Mouse (Mus musculus) CH12.LX (cell line): ENCODE results near the gene Ube2b.
A peak's percentile ranks its signal among the peaks of the same experiment; 100 is the strongest.

Source experiments
- CHD1 ChIP-seq: IDR thresholded peaks from 2 replicates; pipeline ENCODE4 v1.6.1; 2012; ENCODE audit warnings: low read depth, low read length, improper control_type of control experiment, inconsistent platforms
- CTCF ChIP-seq, 2 experiments: IDR thresholded peaks in 1 of 2; conservative IDR thresholded peaks in 1 of 2; 2 replicates each; pipeline ENCODE4 v1.5.1; 2011 to 2012; ENCODE audit warnings: low read depth in 2 of 2, low read length in 2 of 2, improper control_type of control experiment in 1 of 2, inconsistent platforms in 1 of 2, mild to moderate bottlenecking in 1 of 2, moderate library complexity in 1 of 2
- POLR2A ChIP-seq: IDR thresholded peaks from 2 replicates; pipeline ENCODE4 v1.6.1; 2011; ENCODE audit warnings: low read depth, mild to moderate bottlenecking, improper control_type of control experiment, low read length

GRCm38 (mm10) chr11:52011011-52011410 lies 10.4 kb upstream of the Ube2b start:
- peak; percentile 47 for TF ChIP-seq POLR2A
- no peak for TF ChIP-seq CTCF (conservative IDR thresholded peaks at IDR 0.05 in 1 of 2, IDR thresholded peaks at IDR 0.05 in 1 of 2; ENCODE audit: low read depth in 2 of 2, low read length in 2 of 2)
- TF ChIP-seq CHD1, result no peak
